Mouse (Mus musculus) liver, adult 2 months (tissue): ENCODE measurements around the gene Gm9803. TPM values are rescaled to one million over a fixed set of nuclear protein-coding genes. Genes with fewer than 3 reads are reported as not detected.

Experiments used
- DNase-seq: peaks from one replicate; pipeline ENCODE4 v3.0.0-alpha.2; 2011; ENCODE audit warnings: low read depth, low spot score; ENCODE audit errors: extremely low read depth
- H3K27ac ChIP-seq: fragments of 200-500 bp; replicated peaks from 2 replicates; pipeline ENCODE4 v1.5.1; 2012; ENCODE audit warnings: low read depth, mild to moderate bottlenecking, control low read depth, inconsistent platforms, low read length; ENCODE audit not compliant: insufficient read depth
- H3K27me3 ChIP-seq: fragments of 200-500 bp; 2 replicates; pipeline ENCODE4 v1.6.1; 2012; ENCODE audit warnings: mild to moderate bottlenecking, moderate library complexity, low read length, inconsistent platforms; ENCODE audit not compliant: control insufficient read depth, insufficient read depth
- H3K36me3 ChIP-seq: fragments of 200-500 bp; 2 replicates; pipeline ENCODE4 v1.6.1; 2012; ENCODE audit warnings: low read length, inconsistent platforms; ENCODE audit not compliant: control insufficient read depth, insufficient read depth
- H3K4me1 ChIP-seq: fragments of 200-500 bp; 2 replicates; pipeline ENCODE4 v1.6.1; 2011; ENCODE audit warnings: low read length; ENCODE audit not compliant: control insufficient read depth, insufficient read depth
- H3K4me3 ChIP-seq: fragments of 200-500 bp; 2 replicates; pipeline ENCODE4 v1.5.1; 2011; ENCODE audit warnings: low read depth, mild to moderate bottlenecking, control low read depth, low read length, moderate library complexity; ENCODE audit not compliant: insufficient read depth
- H3K79me2 ChIP-seq: fragments of 200-500 bp; 2 replicates; pipeline ENCODE4 v1.6.1; 2012; ENCODE audit warnings: inconsistent platforms, mild to moderate bottlenecking, low read length, moderate library complexity; ENCODE audit not compliant: control insufficient read depth, insufficient read depth
- H3K9ac ChIP-seq: fragments of 200-500 bp; 2 replicates; pipeline ENCODE4 v1.6.1; 2012; ENCODE audit warnings: low read depth, mild to moderate bottlenecking, control low read depth, inconsistent platforms, low read length
- CTCF ChIP-seq: fragments of 200-500 bp; IDR thresholded peaks from 2 replicates; pipeline ENCODE4 v1.5.1; 2011; ENCODE audit warnings: low read depth, low read length, control low read depth
- POLR2A ChIP-seq: fragments of 200-500 bp; IDR thresholded peaks from 2 replicates; pipeline ENCODE4 v1.6.1; 2011; ENCODE audit warnings: low read length, control low read depth; ENCODE audit not compliant: insufficient read depth; ENCODE audit errors: extremely low read depth
- WGBS: fragments of 180-500 bp; shearing (Covaris S2); methylation state at CpG from one replicate; pipeline ENCODE4 v1.1.7; 2018; 5-methylcytosine and 5-hydroxymethylcytosine counted together
- polyA plus RNA-seq: library from polyadenylated mRNA; depleted of rRNA; stranded (reverse); fragments of >200 nt; gene quantifications from 2 replicates; pipeline ENCODE4 v1.2.3, GENCODE M21; 2012
- total RNA-seq: library from RNA; depleted of rRNA; stranded (reverse); fragments of >200 nt; gene quantifications from 2 replicates; pipeline ENCODE4 v1.2.3, GENCODE M21; 2014

Gm9803 gene
- total and polyA plus RNA-seq, 2 experiments = 4.0 to 57.1 TPM

DNA sequence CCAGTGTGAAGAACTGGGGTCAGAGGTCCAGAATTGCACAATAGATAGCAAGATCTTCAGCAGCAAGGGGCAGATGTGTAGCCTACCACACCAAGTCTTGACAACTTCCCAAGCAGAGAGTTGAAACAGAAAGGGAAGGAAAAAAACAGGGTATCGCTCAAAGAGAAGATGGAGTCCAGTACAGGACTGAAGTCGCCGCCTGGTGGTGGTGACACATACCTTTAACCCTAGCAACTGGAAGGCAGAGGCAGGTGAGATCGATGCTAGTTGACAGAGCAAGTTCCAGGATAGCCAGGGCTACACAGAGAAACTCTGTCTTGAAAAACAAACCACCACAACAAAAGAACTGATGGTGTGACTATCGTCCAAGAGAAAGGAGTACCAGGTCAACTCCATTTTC is 25.5 kb downstream of the Gm9803 start:
- Histone ChIP-seq H3K4me3 (no peak overlapping the region), H3K36me3 (no peaks in the 10 kb centered on the region), H3K4me1 (no peaks in the 10 kb centered on the region), H3K9ac (no peak overlapping the region), H3K27me3 (no peaks in the 10 kb centered on the region), H3K27ac (no peak overlapping the region), H3K79me2 (no peaks in the 10 kb centered on the region)
- WGBS = 24% methylated on average over 5 of the region's 5 CpGs
- DNase-seq = no peak
- TF ChIP-seq CTCF (peak; percentile 43; the same call in 1 of the 2 replicates), POLR2A (no peak)

DNA sequence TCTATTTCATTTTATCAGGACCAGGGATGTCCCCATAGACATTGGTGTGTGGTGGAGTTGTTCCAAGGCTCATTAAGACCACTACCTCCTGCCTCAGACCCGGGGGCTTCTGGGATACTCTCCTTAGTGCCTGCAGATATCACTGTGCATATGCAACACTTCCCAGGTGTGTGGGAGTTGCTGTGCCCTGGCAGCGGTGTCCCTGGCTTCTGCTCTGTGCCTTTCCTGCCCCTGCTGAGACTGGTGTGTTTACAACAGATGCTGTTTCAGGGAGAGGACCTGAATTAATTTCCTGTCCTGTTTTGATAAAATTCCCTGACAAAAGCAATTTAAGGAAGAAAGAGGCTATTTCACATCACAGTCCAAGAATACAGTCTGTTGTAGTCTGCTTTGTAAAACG is 27.0 kb downstream of the Gm9803 start:
- Histone ChIP-seq H3K27ac (no peak overlapping the region), H3K79me2 (no peaks in the 10 kb centered on the region), H3K36me3 (no peaks in the 10 kb centered on the region), H3K27me3 (no peaks in the 10 kb centered on the region), H3K4me1 (no peaks in the 10 kb centered on the region), H3K9ac (no peak overlapping the region), H3K4me3 (no peak overlapping the region)
- no peak for TF ChIP-seq CTCF
- 56% methylated on average over 3 of the region's 3 CpGs for WGBS
- no peak for DNase-seq

- H3K27me3 ChIP-seq = no peaks in the 10 kb centered on the region
- no peak overlapping the region for H3K4me3 ChIP-seq
- no peaks in the 10 kb centered on the region for H3K4me1 ChIP-seq
- 47% methylated on average over 3 of the region's 3 CpGs for WGBS
- no peaks in the 10 kb centered on the region for H3K79me2 ChIP-seq
- no peak for TF ChIP-seq CTCF
- no peak for TF ChIP-seq POLR2A
- no peak overlapping the region for H3K27ac ChIP-seq
- DNase-seq = no peak
- H3K9ac ChIP-seq = no peak overlapping the region
- H3K36me3 ChIP-seq = no peaks in the 10 kb centered on the region
These were observed 27.5 kb downstream of the Gm9803 start for GRCm38 (mm10) chr10:43551388-43551787.

DNA sequence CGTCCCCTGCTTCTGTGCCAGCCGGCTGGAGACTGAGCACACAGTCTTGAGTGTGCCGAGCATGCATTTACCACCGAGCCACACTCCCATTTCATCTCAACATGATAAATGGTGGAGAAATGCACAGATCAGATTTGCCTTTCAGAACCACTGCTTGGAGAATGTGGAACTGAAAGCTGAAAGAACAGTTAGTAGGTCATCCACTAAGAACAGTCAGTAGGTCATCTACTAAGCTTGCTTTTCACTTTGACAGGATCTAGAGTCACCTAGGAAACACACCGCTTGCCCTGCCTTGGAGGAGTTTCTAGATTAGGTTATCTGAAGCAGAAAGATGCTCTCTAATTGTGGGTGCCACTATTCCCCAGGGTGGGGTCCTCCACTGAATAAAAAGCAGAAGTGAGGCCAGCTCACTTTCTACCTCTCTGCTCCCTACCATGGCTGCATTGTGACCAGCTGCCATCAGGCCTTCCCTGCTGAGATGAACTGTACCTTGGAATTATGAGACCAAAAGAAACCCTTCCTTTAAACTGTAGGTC is 33.8 kb downstream of the Gm9803 start:
- TF ChIP-seq POLR2A (no peak), CTCF (no peak)
- Histone ChIP-seq H3K79me2 (no peaks in the 10 kb centered on the region), H3K4me3 (no peak overlapping the region), H3K27ac (no peak overlapping the region), H3K9ac (no peak overlapping the region), H3K4me1 (no peaks in the 10 kb centered on the region), H3K36me3 (no peaks in the 10 kb centered on the region), H3K27me3 (no peaks in the 10 kb centered on the region)
- WGBS = 85% methylated on average over 5 of the region's 5 CpGs
- DNase-seq = no peak

DNA sequence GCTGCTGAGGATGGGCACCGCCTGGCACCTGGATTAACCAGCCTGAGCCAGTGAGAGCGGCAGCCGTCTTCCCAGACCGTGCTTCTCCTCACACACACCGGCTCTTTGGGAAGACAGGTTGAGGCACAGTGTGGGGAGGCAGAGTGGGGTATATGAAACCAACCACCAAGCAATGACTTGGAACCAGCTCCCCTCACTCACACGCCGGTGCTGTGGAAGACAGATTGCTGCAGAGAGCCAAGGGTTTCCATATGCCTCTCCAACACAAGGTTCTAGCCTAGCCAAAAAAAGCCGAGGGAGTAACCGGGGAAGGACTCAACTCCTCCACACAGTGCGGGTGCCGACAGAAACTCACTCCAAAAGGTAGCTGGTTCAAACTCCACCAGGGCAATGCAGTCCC is 35.4 kb downstream of the Gm9803 start:
- TF ChIP-seq CTCF (no peak), POLR2A (no peak)
- H3K27me3 ChIP-seq = no peaks in the 10 kb centered on the region
- H3K4me3 ChIP-seq = no peak overlapping the region
- 82% methylated on average over 11 of the region's 11 CpGs for WGBS
- DNase-seq = no peak
- H3K4me1 ChIP-seq = no peaks in the 10 kb centered on the region
- no peaks in the 10 kb centered on the region for H3K79me2 ChIP-seq
- no peak overlapping the region for H3K27ac ChIP-seq
- H3K36me3 ChIP-seq = no peaks in the 10 kb centered on the region
- H3K9ac ChIP-seq = no peak overlapping the region

- no peaks in the 10 kb centered on the region for H3K79me2 ChIP-seq
- no peaks in the 10 kb centered on the region for H3K36me3 ChIP-seq
- H3K27ac ChIP-seq = no peak overlapping the region
- 36% methylated on average over 2 of the region's 2 CpGs for WGBS
- no peaks in the 10 kb centered on the region for H3K4me1 ChIP-seq
- no peak overlapping the region for H3K9ac ChIP-seq
- no peak for TF ChIP-seq POLR2A
- TF ChIP-seq CTCF = peak; percentile 41; the same call in 1 of the 2 replicates
- no peaks in the 10 kb centered on the region for H3K27me3 ChIP-seq
- DNase-seq = peak; percentile 9
- no peak overlapping the region for H3K4me3 ChIP-seq
These were observed 36.9 kb downstream of the Gm9803 start for GRCm38 (mm10) chr10:43560765-43561164.
